Mouse (Mus musculus) bone marrow macrophage, adult 2 months (primary cell): ENCODE results near the gene Garnl3.

Source experiments
- CTCF ChIP-seq: IDR thresholded peaks from 2 replicates; pipeline ENCODE4 v1.5.1; 2012; ENCODE audit warnings: low read depth, mild to moderate bottlenecking, low read length, moderate library complexity
- POLR2A ChIP-seq: IDR thresholded peaks from 2 replicates; pipeline ENCODE4 v1.6.1; 2012; ENCODE audit warnings: mild to moderate bottlenecking, low read depth, low read length, borderline replicate concordance

DNA sequence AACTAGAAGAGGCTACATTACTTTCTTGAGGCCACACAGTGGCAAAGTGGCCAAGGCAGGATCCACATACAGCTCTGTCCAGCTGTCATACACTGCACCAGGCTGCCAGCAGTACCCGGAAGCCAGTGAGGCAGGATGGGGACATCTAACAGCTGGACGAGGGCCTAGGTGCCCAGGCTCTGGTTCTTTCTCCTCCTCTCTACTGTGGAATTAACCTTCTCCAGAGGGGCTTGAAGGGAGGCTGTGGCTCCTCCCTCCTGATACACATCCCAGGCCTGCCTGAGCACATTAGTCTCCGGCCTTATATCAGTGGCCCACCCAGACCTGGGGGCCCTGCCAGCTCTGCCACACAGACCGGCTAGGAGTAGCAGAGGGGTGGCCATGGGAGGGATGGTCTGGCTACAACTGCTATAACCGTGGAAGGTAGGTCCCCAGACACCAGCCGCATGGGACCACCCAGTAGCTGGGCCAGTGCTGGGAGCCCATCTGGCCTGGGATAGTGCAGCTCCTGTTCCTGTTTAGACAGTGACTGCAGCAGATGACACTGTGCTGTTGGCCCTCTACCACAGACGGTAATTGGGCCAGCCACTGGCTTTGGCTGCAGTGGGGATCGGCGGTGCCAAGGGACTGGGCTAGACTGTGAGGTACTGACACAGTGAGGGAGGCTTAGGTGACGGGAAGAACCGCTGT, 46.9 kb upstream of the Garnl3 start:
- TF ChIP-seq CTCF (no peak), POLR2A (no peak)
